18 mouse cellular contexts compared by ENCODE assay signal in genomic region chr12:44617001-44617421, GRCm38 (mm10).
DNase-seq lines count a peak whose midpoint lies in the region; ATAC-seq and TF ChIP-seq lines count a peak whose summit lies in the region.
"Had no signal": no experiment of that assay in that cellular context is flagged by ENCODE, and none has a peak within 500 bp of the region (broad histone marks: within the 10 kb centered on the region; RNA-seq: fewer than 3 reads in every experiment).

No protein-coding gene starts in this region.

- 56% methylated on average over 2 of the region's 2 CpGs for WGBS in limb, embryonic 14.5 days
- 87% methylated on average over 2 of the region's 2 CpGs for WGBS in limb, embryonic 10.5 days

- DNase-seq in limb, embryonic 14.5 days (ENCODE audit: low spot score), result peak; percentile 45
- DNase-seq in limb, embryonic 10.5 days (ENCODE audit: low spot score), result no peak
- DNase-seq in cerebellum, adult 11 months, result peak; percentile 18
- peak; percentile 36 for DNase-seq in cerebellum, adult 8-10 months
- peak; percentile 9 for DNase-seq in gonadal fat pad, adult 2 months (ENCODE audit: low read depth)
- DNase-seq in right cerebral cortex, postnatal 36 days (ENCODE audit: low spot score in 2 of 2), result no peak
- DNase-seq in gastrocnemius, postnatal 10 days, result no peak
- DNase-seq: adrenal gland, postnatal 36 days; heart, postnatal 36 days; kidney, adult 8-10 months; layer of hippocampus, postnatal 36 days; right cerebral cortex, postnatal 14 days had no signal

- no peaks in the 10 kb centered on the region for H3K36me3 ChIP-seq in limb, embryonic 14.5 days (ENCODE audit: control insufficient read depth, insufficient read depth, low read length)
- no peaks in the 10 kb centered on the region for H3K36me3 ChIP-seq in limb, embryonic 10.5 days
- H3K36me3 ChIP-seq: heart, embryonic 12.5 days; neural tube, embryonic 12.5 days had no signal

- ATAC-seq in limb, embryonic 14.5 days (ENCODE audit: low FRiP score, low read depth), result no peak
- ATAC-seq: inflammation-experienced regulatory T-cells, adult 6 months; lung, postnatal 0 days had no signal

- H3K4me3 ChIP-seq in limb, embryonic 14.5 days (replicated peaks; ENCODE audit: low read length), result no peak overlapping the region
- no peak overlapping the region for H3K4me3 ChIP-seq in limb, embryonic 10.5 days
- H3K4me3 ChIP-seq: erythroblast, embryonic 14.5 days; heart, embryonic 12.5 days; neural tube, embryonic 12.5 days had no signal

- no peak overlapping the region for H3K4me2 ChIP-seq in limb, embryonic 14.5 days (replicated peaks; ENCODE audit: low read depth, low read length, severe bottlenecking)
- H3K4me2 ChIP-seq: heart, embryonic 12.5 days; neural tube, embryonic 12.5 days had no signal

- H3K4me1 ChIP-seq in limb, embryonic 14.5 days (ENCODE audit: control insufficient read depth, insufficient read depth, low read length), result no peaks in the 10 kb centered on the region
- H3K4me1 ChIP-seq in limb, embryonic 10.5 days, result no peaks in the 10 kb centered on the region
- H3K4me1 ChIP-seq: heart, embryonic 12.5 days; neural tube, embryonic 12.5 days had no signal

- H3K9me3 ChIP-seq in limb, embryonic 14.5 days (ENCODE audit: control insufficient read depth, low read length), result no peaks in the 10 kb centered on the region
- no peaks in the 10 kb centered on the region for H3K9me3 ChIP-seq in limb, embryonic 10.5 days (replicated peaks)
- H3K9me3 ChIP-seq: heart, embryonic 12.5 days; neural tube, embryonic 12.5 days had no signal

- no peak for TF ChIP-seq POLR2A in limb, embryonic 14.5 days (IDR thresholded peaks at IDR 0.05; ENCODE audit: borderline replicate concordance, extremely low read depth, insufficient read depth, insufficient read length)

- no peak overlapping the region for H3K27ac ChIP-seq in limb, embryonic 14.5 days (replicated peaks; ENCODE audit: low read depth, low read length)
- no peak overlapping the region for H3K27ac ChIP-seq in limb, embryonic 10.5 days
- H3K27ac ChIP-seq: liver, embryonic 14.5 days; neural tube, embryonic 12.5 days had no signal

- H3K27me3 ChIP-seq in limb, embryonic 14.5 days (ENCODE audit: control insufficient read depth, insufficient read depth, low read length), result no peaks in the 10 kb centered on the region
- no peaks in the 10 kb centered on the region for H3K27me3 ChIP-seq in limb, embryonic 10.5 days (ENCODE audit: low read depth, poor library complexity, severe bottlenecking)
- H3K27me3 ChIP-seq: heart, embryonic 12.5 days; neural tube, embryonic 12.5 days had no signal

- no peak overlapping the region for H3K9ac ChIP-seq in limb, embryonic 14.5 days (ENCODE audit: low read depth, low read length, severe bottlenecking)
- H3K9ac ChIP-seq: heart, embryonic 12.5 days; liver, embryonic 14.5 days; neural tube, embryonic 12.5 days had no signal

Comparison
In these comparisons a context has a peak if more than half of its experiments do, and no peak if none do; other contexts are left out.
1. DNase-seq: peak in limb, embryonic 14.5 days (single experiment), cerebellum, adult 11 months (single experiment), cerebellum, adult 8-10 months (single experiment) and gonadal fat pad, adult 2 months (single experiment); none in limb, embryonic 10.5 days (single experiment), right cerebral cortex, postnatal 36 days (0 of 2) and gastrocnemius, postnatal 10 days (single experiment).